Mouse (Mus musculus): ENCODE data around the gene Kcns3. TPM values are rescaled to one million over a fixed set of nuclear protein-coding genes. Genes with fewer than 3 reads are reported as not detected.

The Kcns3 gene
- polyA plus RNA-seq, 2 experiments, result 0.03 TPM; not detected in 1

DNA sequence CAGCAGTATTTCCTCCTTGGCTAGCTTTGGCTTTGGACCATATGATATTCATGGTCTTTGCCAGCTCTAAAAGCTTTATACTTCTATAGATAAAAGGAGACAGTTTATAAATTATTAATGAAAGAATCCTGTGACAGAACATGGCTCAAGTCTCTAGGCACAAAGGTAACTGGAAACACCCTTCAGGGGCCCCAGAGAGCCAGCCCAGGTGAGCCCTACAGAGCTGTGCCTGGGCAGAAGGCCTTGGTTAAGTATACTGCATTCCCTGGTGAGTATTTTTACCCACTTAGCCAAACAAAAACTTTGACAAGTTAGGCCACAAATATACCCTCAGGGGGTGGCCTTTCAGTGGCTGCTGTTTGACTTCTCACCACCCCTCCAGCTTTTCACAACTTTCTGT, 2.7 kb upstream of the Kcns3 start:
- ATAC-seq (ENCODE audit: insufficient read depth), result no peak
- Histone ChIP-seq H3K9ac (replicated peaks) (no peak overlapping the region), H3K27ac (no peak overlapping the region), H3K36me3 (replicated peaks; ENCODE audit: control insufficient read depth, insufficient read depth, low read depth) (no peaks in the 10 kb centered on the region), H3K4me1 (replicated peaks; ENCODE audit: control insufficient read depth in 2 of 2, insufficient read depth in 2 of 2, low read length in 1 of 2) (no peaks in the 10 kb centered on the region), H3K4me3 (ENCODE audit: insufficient read depth in 1 of 2, low read depth in 2 of 2, low read length in 2 of 2) (no peak overlapping the region), H3K27me3 (ENCODE audit: control insufficient read depth, insufficient read depth, low read length) (peaks cover 32% of the 10 kb centered on the region), H3K4me2 (ENCODE audit: low read depth) (no peak overlapping the region), H3K9me3 (ENCODE audit: control insufficient read depth, low read length) (no peaks in the 10 kb centered on the region)
- TF ChIP-seq EP300 (IDR thresholded peaks at IDR 0.05; ENCODE audit: low read depth) (no peak), CTCF (IDR thresholded peaks at IDR 0.05; ENCODE audit: low read depth) (no peak)
- DNase-seq (ENCODE audit: low read depth in 3 of 3, low spot score in 3 of 3), result no peak

DNA sequence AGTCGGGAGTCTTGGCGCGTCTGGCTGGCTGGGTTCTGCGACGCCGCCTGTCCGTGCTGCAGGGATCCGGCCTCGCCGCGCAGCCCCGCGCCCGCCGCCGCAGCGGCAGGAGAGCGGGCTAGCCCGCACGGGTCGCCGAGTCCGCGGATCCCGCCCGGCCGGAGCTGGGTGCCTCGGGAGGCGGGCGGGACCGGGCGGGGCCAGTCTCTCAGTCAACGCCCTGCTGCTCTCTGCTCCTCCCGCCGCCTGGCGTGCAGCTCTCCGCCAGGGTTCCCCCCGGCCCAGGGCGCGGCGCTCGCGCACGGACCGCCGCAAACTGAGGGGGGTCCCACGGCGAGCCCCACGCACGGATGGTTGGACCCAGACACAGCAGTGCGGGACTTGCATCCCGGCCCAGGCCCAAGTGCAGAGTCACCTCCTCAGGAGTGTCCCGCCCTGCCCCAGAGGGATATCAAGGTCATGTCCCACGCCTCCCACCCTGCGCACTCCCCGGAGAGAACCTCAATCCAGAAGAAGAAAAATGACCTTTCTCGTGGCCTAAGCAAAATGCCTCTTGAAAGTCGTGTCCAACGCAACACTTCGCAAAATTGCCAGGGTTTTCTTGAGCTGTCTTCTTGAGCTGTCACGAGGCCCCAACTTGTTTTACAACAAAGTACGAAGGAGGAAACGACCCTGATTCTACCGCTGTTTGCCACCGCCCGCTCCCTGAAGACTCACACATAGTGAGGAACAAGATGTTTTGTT, 492 bp downstream of the Kcns3 start:
- Histone ChIP-seq H3K27ac (no peak overlapping the region), H3K27me3 (ENCODE audit: control insufficient read depth, insufficient read depth, low read length) (peaks cover 42% of the 10 kb centered on the region), H3K9me3 (ENCODE audit: control insufficient read depth, low read length) (no peaks in the 10 kb centered on the region), H3K9ac (replicated peaks) (no peak overlapping the region), H3K4me3 (ENCODE audit: insufficient read depth in 1 of 2, low read depth in 2 of 2, low read length in 2 of 2) (peak overlapping the region; percentile 9 to 39; a peak in 2 of 4 replicates), H3K36me3 (replicated peaks; ENCODE audit: control insufficient read depth, insufficient read depth, low read depth) (no peaks in the 10 kb centered on the region), H3K4me2 (ENCODE audit: low read depth) (peak overlapping the region; percentile 55), H3K4me1 (replicated peaks; ENCODE audit: control insufficient read depth in 2 of 2, insufficient read depth in 2 of 2, low read length in 1 of 2) (no peaks in the 10 kb centered on the region)
- TF ChIP-seq CTCF (IDR thresholded peaks at IDR 0.05; ENCODE audit: low read depth) (no peak), EP300 (IDR thresholded peaks at IDR 0.05; ENCODE audit: low read depth) (no peak)
- no peak for DNase-seq (ENCODE audit: low read depth in 3 of 3, low spot score in 3 of 3)
- no peak for ATAC-seq (ENCODE audit: insufficient read depth)
- WGBS (ENCODE audit: insufficient replicate concordance), result under 1% methylated on average over 58 of the region's 66 CpGs

- Histone ChIP-seq H3K27me3 (ENCODE audit: control insufficient read depth, insufficient read depth, low read length) (peaks cover 42% of the 10 kb centered on the region), H3K4me1 (replicated peaks; ENCODE audit: control insufficient read depth in 2 of 2, insufficient read depth in 2 of 2, low read length in 1 of 2) (no peaks in the 10 kb centered on the region)
- no peak for DNase-seq (ENCODE audit: low read depth in 3 of 3, low spot score in 3 of 3)
Observed at GRCm38 (mm10) chr12:11149421-11150191, 1.2 kb downstream of the Kcns3 start.

DNA sequence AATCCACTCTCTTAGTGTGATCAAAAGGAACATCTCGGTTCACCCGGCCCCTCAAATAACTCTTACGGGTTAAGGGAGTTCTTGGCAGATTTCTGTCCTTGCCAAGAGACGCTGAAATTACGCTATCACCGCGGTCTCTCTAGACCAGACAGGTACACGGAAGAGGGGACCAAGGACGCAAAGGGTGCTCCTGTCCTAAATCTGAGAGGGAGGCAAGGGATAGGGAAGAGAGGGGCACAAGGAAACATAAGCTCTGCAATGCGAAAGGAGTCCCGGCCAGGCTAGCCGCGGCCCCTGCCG, 1.8 kb downstream of the Kcns3 start:
- H3K4me2 ChIP-seq (ENCODE audit: low read depth), result peak overlapping the region; percentile 55
- DNase-seq (ENCODE audit: low read depth in 3 of 3, low spot score in 3 of 3) (no peak), ATAC-seq (ENCODE audit: insufficient read depth) (no peak)
- H3K4me1 ChIP-seq (replicated peaks; ENCODE audit: control insufficient read depth in 2 of 2, insufficient read depth in 2 of 2, low read length in 1 of 2), result no peaks in the 10 kb centered on the region
- TF ChIP-seq CTCF (IDR thresholded peaks at IDR 0.05; ENCODE audit: low read depth) (no peak), EP300 (IDR thresholded peaks at IDR 0.05; ENCODE audit: low read depth) (no peak)
- 0 out of 4 replicates have a peak overlapping the region, but pooled peaks of 1 of the 2 experiments have one; percentile 39 for H3K4me3 ChIP-seq (ENCODE audit: insufficient read depth in 1 of 2, low read depth in 2 of 2, low read length in 2 of 2)
- 3% methylated on average over 14 of the region's 14 CpGs for WGBS (ENCODE audit: insufficient replicate concordance)
- H3K27ac ChIP-seq, result no peak overlapping the region
- H3K9me3 ChIP-seq (ENCODE audit: control insufficient read depth, low read length), result no peaks in the 10 kb centered on the region
- H3K36me3 ChIP-seq (replicated peaks; ENCODE audit: control insufficient read depth, insufficient read depth, low read depth), result no peaks in the 10 kb centered on the region
- no peak overlapping the region for H3K9ac ChIP-seq (replicated peaks)
- H3K27me3 ChIP-seq (ENCODE audit: control insufficient read depth, insufficient read depth, low read length), result peaks cover 42% of the 10 kb centered on the region

More at GRCm38 (mm10) chr12:11149421-11150191, 1.2 kb downstream of the Kcns3 start:
- Histone ChIP-seq H3K9me3 (ENCODE audit: control insufficient read depth, low read length) (no peaks in the 10 kb centered on the region), H3K4me3 (ENCODE audit: insufficient read depth in 1 of 2, low read depth in 2 of 2, low read length in 2 of 2) (peak overlapping the region; percentile 9 to 39; a peak in 2 of 4 replicates), H3K27ac (no peak overlapping the region), H3K36me3 (replicated peaks; ENCODE audit: control insufficient read depth, insufficient read depth, low read depth) (no peaks in the 10 kb centered on the region), H3K4me2 (ENCODE audit: low read depth) (peak overlapping the region; percentile 55), H3K9ac (replicated peaks) (no peak overlapping the region)
- no peak for ATAC-seq (ENCODE audit: insufficient read depth)
- TF ChIP-seq EP300 (IDR thresholded peaks at IDR 0.05; ENCODE audit: low read depth) (no peak), CTCF (IDR thresholded peaks at IDR 0.05; ENCODE audit: low read depth) (no peak)
- WGBS (ENCODE audit: insufficient replicate concordance), result under 1% methylated on average over 41 of the region's 41 CpGs

DNA sequence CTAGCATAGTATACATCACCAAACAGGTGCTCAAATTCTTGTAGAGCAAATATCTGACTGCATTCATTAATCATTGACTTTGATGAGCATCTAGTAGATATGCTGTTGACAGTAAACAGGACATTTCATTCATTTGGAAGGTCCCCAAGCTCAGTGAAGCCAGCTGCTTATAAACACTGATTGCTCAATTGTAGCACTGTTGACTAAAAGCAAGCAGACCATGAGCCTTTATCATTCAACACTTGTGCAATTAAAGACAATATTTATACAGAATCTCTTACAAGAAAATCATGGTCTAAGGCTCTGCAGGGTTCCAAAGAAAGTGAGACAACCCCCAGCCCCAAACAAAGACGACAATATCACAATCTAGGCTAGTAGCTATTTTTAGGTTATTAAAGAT, 6.0 kb downstream of the Kcns3 start:
- Histone ChIP-seq H3K9ac (replicated peaks) (no peak overlapping the region), H3K9me3 (ENCODE audit: control insufficient read depth, low read length) (no peaks in the 10 kb centered on the region), H3K4me2 (ENCODE audit: low read depth) (no peak overlapping the region), H3K4me3 (ENCODE audit: insufficient read depth in 1 of 2, low read depth in 2 of 2, low read length in 2 of 2) (no peak overlapping the region), H3K4me1 (replicated peaks; ENCODE audit: control insufficient read depth in 2 of 2, insufficient read depth in 2 of 2, low read length in 1 of 2) (no peaks in the 10 kb centered on the region), H3K27me3 (ENCODE audit: control insufficient read depth, insufficient read depth, low read length) (peaks cover 23% of the 10 kb centered on the region), H3K36me3 (replicated peaks; ENCODE audit: control insufficient read depth, insufficient read depth, low read depth) (no peaks in the 10 kb centered on the region), H3K27ac (no peak overlapping the region)
- WGBS (ENCODE audit: insufficient replicate concordance), result 49% methylated on average over 1 of the region's 1 CpGs
- ATAC-seq (ENCODE audit: insufficient read depth) (no peak), DNase-seq (ENCODE audit: low read depth in 3 of 3, low spot score in 3 of 3) (no peak)
- no peak for TF ChIP-seq EP300 (IDR thresholded peaks at IDR 0.05; ENCODE audit: low read depth)
- TF ChIP-seq CTCF (IDR thresholded peaks at IDR 0.05; ENCODE audit: low read depth), result no peak

Data from liver, embryonic 14.5 days (tissue).